Mouse (Mus musculus) left cerebral cortex, adult 2 months (tissue): ENCODE measurements around the gene Serpine3. TPM values are rescaled to one million over a fixed set of nuclear protein-coding genes. Genes with fewer than 3 reads are reported as not detected.
A peak's percentile ranks its signal among the peaks of the same experiment; 100 is the strongest.

Source experiments
- DNase-seq, 2 experiments: peaks; one replicate each; pipeline ENCODE4 v3.0.0; 2021 to 2022; ENCODE audit warnings: low spot score in 2 of 2, mixed read lengths in 1 of 2; ENCODE audit errors: extremely low spot score in 1 of 2
- H3K27ac ChIP-seq: fragments of 200-600 bp; 2 replicates; pipeline ENCODE4 v1.8.1; 2022
- H3K4me3 ChIP-seq: fragments of 200-600 bp; 2 replicates; pipeline ENCODE4 v1.8.1; 2022
- CTCF ChIP-seq: fragments of 200-600 bp; IDR thresholded peaks from 2 replicates; pipeline ENCODE4 v1.8.1; 2022; ENCODE audit warnings: antibody characterized with exemption, mild to moderate bottlenecking, moderate library complexity
- intact Hi-C: fragments of 180-260 bp; cut with DNase I; formaldehyde crosslinking; loops from one replicate; pipeline ENCODE4 v1.15.1; 2025
- total RNA-seq, 2 experiments: library from RNA; stranded (reverse); gene quantifications; 2 replicates each; pipeline ENCODE4 v1.2.3; 2021

Gene Serpine3
- total RNA-seq, 2 experiments from 2014 or later = not detected

DNA sequence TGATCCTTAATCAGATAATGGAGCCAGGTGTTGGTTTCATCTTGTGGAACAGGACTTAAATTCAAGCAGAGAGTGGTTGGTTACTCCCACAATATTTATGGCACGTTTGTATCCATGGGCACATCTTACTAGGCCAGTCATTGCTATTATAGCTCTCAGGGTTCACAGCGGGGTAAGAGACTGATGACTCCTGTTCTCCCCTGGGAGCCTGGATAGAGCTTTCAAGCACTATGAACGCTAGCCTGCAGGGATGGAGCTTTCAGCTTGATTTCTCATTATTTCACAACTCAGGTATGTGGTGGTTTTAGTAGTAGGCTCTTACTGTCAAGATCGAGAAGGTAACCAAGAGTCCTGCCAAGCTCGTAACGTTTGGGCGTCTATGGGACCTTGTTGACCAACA lies 7.5 kb upstream of the Serpine3 start:
- intact Hi-C loops = no loop called here
- TF ChIP-seq CTCF = no peak
- no peak overlapping the region for H3K27ac ChIP-seq
- DNase-seq = no peak
- H3K4me3 ChIP-seq = no peak overlapping the region

DNA sequence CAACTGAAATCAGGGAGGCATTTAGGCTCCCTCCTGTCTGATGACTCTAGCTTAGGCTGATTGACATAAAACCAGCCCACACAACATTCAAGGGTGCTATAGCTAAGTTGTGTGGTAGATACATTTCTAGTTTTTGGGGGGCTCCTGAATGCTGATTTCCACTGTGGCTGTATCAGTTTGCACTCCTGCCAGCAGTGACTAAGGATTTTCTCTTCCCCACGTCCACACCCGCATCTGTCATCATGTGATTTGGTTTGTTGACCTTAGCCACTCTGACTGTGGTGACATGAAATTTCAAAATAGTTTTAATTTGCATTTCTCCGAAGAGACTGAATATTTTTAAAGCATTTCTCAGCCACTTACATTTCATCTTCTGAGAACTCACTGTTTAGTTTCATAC lies 6.0 kb upstream of the Serpine3 start:
- H3K4me3 ChIP-seq = no peak overlapping the region
- H3K27ac ChIP-seq = no peak overlapping the region
- no peak for DNase-seq
- intact Hi-C loops = no loop called here
- TF ChIP-seq CTCF = no peak

GRCm38 (mm10) chr14:62662381-62662780 lies 1.1 kb upstream of the Serpine3 start:
- Histone ChIP-seq H3K27ac (no peak overlapping the region), H3K4me3 (no peak overlapping the region)
- DNase-seq = no peak
- TF ChIP-seq CTCF = no peak
- intact Hi-C loops = no loop called here

- no peak for TF ChIP-seq CTCF
- intact Hi-C loops = no loop called here
- H3K4me3 ChIP-seq = no peak overlapping the region
- no peak overlapping the region for H3K27ac ChIP-seq
- DNase-seq = no peak
Measured at GRCm38 (mm10) chr14:62664976-62665673, 1.7 kb downstream of the Serpine3 start.

DNA sequence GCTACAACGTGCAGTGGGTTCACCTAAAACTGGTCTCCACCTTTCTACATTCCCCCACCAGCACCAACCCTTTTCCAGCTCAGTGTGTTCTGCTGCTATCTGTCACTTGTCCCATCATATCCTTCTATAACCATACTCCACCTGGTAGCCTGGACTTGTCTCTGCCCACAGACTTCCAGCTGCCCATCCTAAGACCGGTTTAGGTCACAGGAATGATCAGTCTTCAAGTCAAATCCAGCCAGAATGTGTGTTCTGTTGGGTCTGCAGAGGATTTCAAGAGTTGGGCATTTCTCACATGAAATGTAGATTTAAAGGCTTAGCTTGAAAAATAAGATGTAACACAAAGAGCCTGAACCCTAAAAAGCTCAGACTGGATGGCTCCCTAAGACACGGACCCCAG lies 10.2 kb downstream of the Serpine3 start:
- Histone ChIP-seq H3K4me3 (no peak overlapping the region), H3K27ac (no peak overlapping the region)
- no peak; the same call in 1 of the 2 replicates for TF ChIP-seq CTCF
- intact Hi-C loops = no loop called here
- DNase-seq = no peak

- DNase-seq = no peak
- no peak overlapping the region for H3K4me3 ChIP-seq
- no peak for TF ChIP-seq CTCF
- H3K27ac ChIP-seq = no peak overlapping the region
- intact Hi-C loops = no loop called here
Measured at GRCm38 (mm10) chr14:62718161-62718560, 54.7 kb downstream of the Serpine3 start.

GRCm38 (mm10) chr14:62721625-62722024 lies 58.2 kb downstream of the Serpine3 start:
- DNase-seq = no peak
- intact Hi-C loops = no loop called here
- TF ChIP-seq CTCF = no peak
- Histone ChIP-seq H3K27ac (peak overlapping the region; percentile 21; the same call in 1 of the 2 replicates), H3K4me3 (no peak overlapping the region)

GRCm38 (mm10) chr14:62724560-62724959 lies 61.1 kb downstream of the Serpine3 start:
- TF ChIP-seq CTCF = no peak
- no peak overlapping the region for H3K4me3 ChIP-seq
- no peak overlapping the region for H3K27ac ChIP-seq
- intact Hi-C loops = no loop called here
- no peak for DNase-seq

DNA sequence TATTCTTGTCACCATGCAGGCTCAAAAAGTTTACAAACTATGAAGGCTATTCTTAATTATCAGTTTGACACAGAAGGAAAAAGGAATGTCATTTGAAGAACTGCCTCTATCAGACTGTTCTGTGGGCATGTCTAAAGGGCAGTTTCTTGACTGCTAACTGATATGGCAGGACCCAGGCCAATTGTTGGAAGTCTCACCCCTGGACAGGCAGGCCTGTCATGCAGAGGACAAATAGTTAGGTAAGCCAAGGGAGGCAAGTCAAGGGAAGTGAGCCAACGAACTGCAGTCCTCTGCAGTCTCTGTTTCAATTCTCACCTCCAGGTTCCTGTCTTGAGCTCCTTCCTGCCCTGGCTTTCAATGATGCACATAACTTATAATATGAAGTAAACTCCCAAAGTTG lies 68.4 kb downstream of the Serpine3 start:
- no peak for DNase-seq
- no peak for TF ChIP-seq CTCF
- Histone ChIP-seq H3K27ac (no peak overlapping the region), H3K4me3 (no peak overlapping the region)
- intact Hi-C loops = no loop called here

- Histone ChIP-seq H3K27ac (no peak overlapping the region), H3K4me3 (no peak overlapping the region)
- intact Hi-C loops = no loop called here
- no peak for DNase-seq
- no peak for TF ChIP-seq CTCF
Measured at GRCm38 (mm10) chr14:62733666-62734065, 70.2 kb downstream of the Serpine3 start.

DNA sequence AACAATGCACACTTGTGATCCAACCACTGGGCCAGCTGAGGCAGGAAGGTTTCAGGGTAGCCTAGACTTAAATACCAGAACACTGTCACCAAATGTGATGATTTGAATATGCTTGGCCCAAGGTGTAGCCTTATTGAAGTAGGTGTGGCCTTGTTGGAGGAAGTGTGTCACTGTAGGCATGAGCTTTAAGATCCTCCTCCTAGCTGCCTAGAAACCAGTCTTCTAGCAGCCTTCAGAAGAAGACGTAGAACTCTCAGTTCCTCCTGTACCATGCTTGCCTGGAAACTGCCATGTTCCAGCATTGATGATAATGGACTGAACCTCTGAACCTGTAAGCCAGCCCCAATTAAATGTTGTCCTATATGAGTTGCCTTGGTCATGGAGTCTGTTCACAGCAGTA lies 72.2 kb downstream of the Serpine3 start:
- DNase-seq = no peak
- intact Hi-C loops = loop anchor here (2.0 kb wide), 1 partner anchor 31 kb away; no protein-coding TSS in a partner anchor
- no peak overlapping the region for H3K4me3 ChIP-seq
- TF ChIP-seq CTCF = no peak
- no peak overlapping the region for H3K27ac ChIP-seq

Other genes starting within 250 kb of the Serpine3 start
- gene Gucy1b2, start 207.4 kb upstream of the Serpine3 start, total RNA-seq = under 1 TPM; 0.28 to 0.29 TPM
- gene Fam124a, start 107.9 kb upstream of the Serpine3 start, total RNA-seq = 10 to 100 TPM; 22.8 to 25.6 TPM
- not detected for gene Gm4131, start 96.7 kb upstream of the Serpine3 start, total RNA-seq
- gene Ints6, start 97.5 kb downstream of the Serpine3 start, total RNA-seq = 10 to 100 TPM; 41.0 to 42.2 TPM
- gene Wdfy2, start 174.0 kb downstream of the Serpine3 start, total RNA-seq = 10 to 100 TPM; 12.4 to 15.8 TPM